Mouse (Mus musculus) intestine, embryonic 14.5 days (tissue): ENCODE data around the gene Olfr1509. TPM values are rescaled to one million over a fixed set of nuclear protein-coding genes. Genes with fewer than 3 reads are reported as not detected.
"Not testable (repeated sequence)": the region's sequence is repeated elsewhere in the genome, so short reads cannot be mapped to it uniquely, and the experiment has no call there.

Source experiments
- ATAC-seq: fragments of 200-750 bp; cut with Nextera tagmentation; replicated peaks from 2 replicates; pipeline ENCODE4 v1.8.0; 2017; ENCODE audit warnings: low read depth, moderate number of reproducible peaks, moderate TSS enrichment, moderate library complexity; ENCODE audit not compliant: low FRiP score, low TSS enrichment
- DNase-seq: peaks from one replicate; pipeline ENCODE4 v3.0.0-alpha.2; 2018; ENCODE audit warnings: low spot score
- H3K27ac ChIP-seq: fragments of 300-500 bp; sonication (generic); 2 replicates; pipeline ENCODE4 v1.5.1; 2014; ENCODE audit warnings: low read depth, mild to moderate bottlenecking, control low read depth
- H3K27me3 ChIP-seq: fragments of 300-500 bp; sonication (generic); replicated peaks from 2 replicates; pipeline ENCODE4 v1.6.1; 2014; ENCODE audit warnings: low read length, control low read depth; ENCODE audit not compliant: control insufficient read depth, insufficient read depth
- H3K36me3 ChIP-seq: fragments of 300-500 bp; sonication (generic); 2 replicates; pipeline ENCODE4 v1.6.1; 2014; ENCODE audit warnings: low read length, control low read depth; ENCODE audit not compliant: control insufficient read depth, insufficient read depth
- H3K4me1 ChIP-seq: fragments of 300-500 bp; sonication (generic); replicated peaks from 2 replicates; pipeline ENCODE4 v1.6.1; 2014; ENCODE audit warnings: low read length, control low read depth, mixed read lengths; ENCODE audit not compliant: control insufficient read depth, insufficient read depth
- H3K4me2 ChIP-seq: fragments of 300-500 bp; sonication (generic); 2 replicates; pipeline ENCODE4 v1.6.1; 2014; ENCODE audit warnings: low read length
- H3K4me3 ChIP-seq: fragments of 300-500 bp; sonication (generic); 2 replicates; pipeline ENCODE4 v1.5.1; 2014; ENCODE audit warnings: low read depth, low read length, control low read depth, mixed read lengths
- H3K9ac ChIP-seq: fragments of 300-500 bp; sonication (generic); 2 replicates; pipeline ENCODE4 v1.6.1; 2014; ENCODE audit warnings: mild to moderate bottlenecking, low read length
- H3K9me3 ChIP-seq: fragments of 300-500 bp; sonication (generic); 2 replicates; pipeline ENCODE4 v1.6.1; 2016; ENCODE audit warnings: low read length, control low read depth; ENCODE audit not compliant: control insufficient read depth
- WGBS: fragments of 180-500 bp; shearing (Covaris S2); extraction: QIAGEN DNeasy Blood & Tissue Kit; methylation state at CpG from one replicate; pipeline ENCODE4 v1.1.7; 2014; 5-methylcytosine and 5-hydroxymethylcytosine counted together
- polyA plus RNA-seq: library from polyadenylated mRNA; unstranded; fragments of >200 nt; fragmentation: Nextera tagmentation; extraction: Ambion mirVana; gene quantifications from 2 replicates; pipeline ENCODE4 v1.2.1, GENCODE M21; 2014

The Olfr1509 gene
- polyA plus RNA-seq: not detected in 2 replicates

DNA sequence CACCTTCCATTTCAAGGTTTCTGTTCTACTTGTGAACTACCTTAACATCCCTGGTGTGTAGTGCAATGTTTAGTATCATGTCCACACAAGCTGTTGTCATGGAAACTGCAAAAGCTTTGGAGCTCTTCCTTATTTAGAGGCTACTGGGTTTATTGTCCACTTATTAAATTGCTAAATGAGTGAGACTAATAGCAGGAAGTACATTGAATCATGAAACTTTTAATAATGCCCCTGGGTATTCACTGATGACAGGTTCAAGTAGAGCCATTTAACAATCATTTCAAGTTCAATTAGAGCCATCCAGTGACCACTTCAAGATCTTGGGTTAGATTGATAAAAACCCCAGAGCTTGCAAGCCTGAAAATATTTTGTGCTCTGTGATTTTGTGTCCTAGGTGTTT, at the start of gene Olfr1509:
Gene Olfr1509 (plus strand): TSS at position 301 of the 400 bp plus-strand sequence.
- no peaks in the 10 kb centered on the region for H3K9me3 ChIP-seq
- ATAC-seq (no peak), DNase-seq (no peak)
- no peak within 1 kb of the TSS for H3K9ac ChIP-seq
- no peak within 1 kb of the TSS for H3K4me3 ChIP-seq
- no peaks in the 10 kb centered on the region for H3K4me1 ChIP-seq
- no peaks in the 10 kb centered on the region for H3K36me3 ChIP-seq
- no peak within 1 kb of the TSS for H3K4me2 ChIP-seq
- no peaks in the 10 kb centered on the region for H3K27me3 ChIP-seq
- no peak within 1 kb of the TSS for H3K27ac ChIP-seq

DNA sequence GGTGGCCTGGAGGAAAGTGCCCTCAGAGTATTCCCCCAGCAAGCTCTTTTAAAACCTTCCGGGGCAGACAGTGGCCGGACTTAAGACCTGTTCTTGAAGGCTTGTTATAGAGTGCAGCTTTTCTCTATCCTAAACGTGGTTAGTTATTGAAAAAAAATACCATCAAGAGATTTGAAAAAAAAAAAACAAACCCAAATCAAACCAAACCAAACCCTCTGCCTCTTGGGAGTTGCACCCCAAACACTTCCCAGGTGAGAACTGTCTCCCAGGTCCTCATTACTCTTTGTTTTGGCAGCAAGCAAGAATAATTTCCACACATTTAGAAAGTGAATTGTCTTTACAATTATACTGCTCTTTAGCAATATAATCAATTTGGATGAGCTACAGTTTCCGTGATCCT, 45.5 kb upstream of the Olfr1509 start, which contains the start of gene Olfr1511:
Gene Olfr1511 (minus strand): TSS at position 101 of the 400 bp plus-strand sequence.
- no peak for DNase-seq
- H3K4me2 ChIP-seq: no peak within 1 kb of the TSS
- 83% methylated on average over 4 of the region's 4 CpGs for WGBS
- H3K27ac ChIP-seq: no peak within 1 kb of the TSS
- no peak within 1 kb of the TSS for H3K4me3 ChIP-seq
- no peaks in the 10 kb centered on the region for H3K4me1 ChIP-seq
- H3K9me3 ChIP-seq: no peaks in the 10 kb centered on the region
- H3K9ac ChIP-seq: no peak within 1 kb of the TSS
- ATAC-seq: no peak
- H3K27me3 ChIP-seq: no peaks in the 10 kb centered on the region
- no peaks in the 10 kb centered on the region for H3K36me3 ChIP-seq

DNA sequence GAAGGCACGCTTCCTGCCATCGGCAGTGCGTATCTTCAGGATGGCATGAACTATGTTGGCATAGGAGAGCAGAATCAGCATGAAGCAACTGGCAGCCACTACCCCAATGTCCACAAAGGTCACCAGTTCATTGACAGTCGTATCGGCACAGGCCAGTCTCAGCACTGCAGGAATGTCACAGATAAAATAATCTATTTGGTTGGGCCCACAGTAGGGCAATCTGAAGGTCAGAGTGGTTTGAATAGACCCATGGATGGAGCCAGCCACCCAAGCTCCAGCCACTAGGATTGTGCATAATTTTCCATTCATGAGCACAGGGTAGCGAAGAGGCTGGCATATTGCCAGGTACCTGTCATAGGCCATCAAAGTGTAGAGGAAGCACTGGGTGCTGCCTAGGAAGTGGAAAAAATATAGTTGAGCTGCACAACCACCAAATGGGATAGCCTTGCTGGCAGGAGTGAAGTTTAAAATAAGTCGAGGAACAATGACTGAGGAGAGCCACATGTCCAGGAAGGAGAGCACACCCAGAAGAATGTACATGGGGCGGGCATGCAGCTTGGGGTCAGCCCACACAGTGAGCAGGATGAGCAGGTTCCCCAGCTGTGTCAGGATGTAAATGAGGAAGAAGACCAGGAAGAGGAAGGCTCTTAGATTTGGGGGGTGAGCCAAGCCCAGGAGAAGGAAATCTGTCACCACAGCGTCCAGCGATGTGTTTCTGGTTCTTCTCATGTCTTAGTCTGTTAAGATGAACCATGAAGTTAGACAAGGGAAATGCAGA, 32.5 kb upstream of the Olfr1509 start:
- not testable (repeated sequence) for H3K9me3 ChIP-seq, DNase-seq, H3K4me1 ChIP-seq, H3K4me2 ChIP-seq, H3K27ac ChIP-seq, H3K4me3 ChIP-seq, H3K36me3 ChIP-seq, H3K27me3 ChIP-seq, H3K9ac ChIP-seq, ATAC-seq
- WGBS: 72% methylated on average over 7 of the region's 10 CpGs

DNA sequence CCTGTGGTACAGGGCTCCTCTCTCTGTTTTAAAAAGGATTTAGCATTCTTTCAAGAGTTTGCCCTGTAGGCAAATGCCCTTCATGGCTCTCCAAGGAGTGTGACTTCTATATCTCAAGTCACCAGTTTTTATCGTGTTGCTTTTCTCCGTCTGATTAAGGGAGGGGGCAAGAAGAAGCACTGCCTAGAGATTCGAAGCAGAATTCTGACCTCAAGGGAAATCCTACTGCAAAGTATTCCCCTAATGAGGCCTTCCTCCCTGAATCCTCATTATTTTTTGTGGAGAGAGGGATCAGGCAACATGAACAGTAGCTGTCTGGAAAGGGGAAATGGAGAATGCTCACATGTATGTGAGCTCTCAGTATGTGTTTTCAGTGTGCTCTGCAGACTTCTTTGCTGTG, 28.5 kb upstream of the Olfr1509 start, which contains the start of gene Olfr1510:
Gene Olfr1510 (minus strand): TSS at position 101 of the 400 bp plus-strand sequence.
- Histone ChIP-seq H3K4me2 (no peak within 1 kb of the TSS), H3K4me1 (no peaks in the 10 kb centered on the region), H3K36me3 (no peaks in the 10 kb centered on the region), H3K9me3 (no peaks in the 10 kb centered on the region), H3K27ac (no peak within 1 kb of the TSS), H3K9ac (no peak within 1 kb of the TSS), H3K27me3 (no peaks in the 10 kb centered on the region), H3K4me3 (no peak within 1 kb of the TSS)
- no peak for DNase-seq
- no peak for ATAC-seq
- 90% methylated on average over 3 of the region's 3 CpGs for WGBS

DNA sequence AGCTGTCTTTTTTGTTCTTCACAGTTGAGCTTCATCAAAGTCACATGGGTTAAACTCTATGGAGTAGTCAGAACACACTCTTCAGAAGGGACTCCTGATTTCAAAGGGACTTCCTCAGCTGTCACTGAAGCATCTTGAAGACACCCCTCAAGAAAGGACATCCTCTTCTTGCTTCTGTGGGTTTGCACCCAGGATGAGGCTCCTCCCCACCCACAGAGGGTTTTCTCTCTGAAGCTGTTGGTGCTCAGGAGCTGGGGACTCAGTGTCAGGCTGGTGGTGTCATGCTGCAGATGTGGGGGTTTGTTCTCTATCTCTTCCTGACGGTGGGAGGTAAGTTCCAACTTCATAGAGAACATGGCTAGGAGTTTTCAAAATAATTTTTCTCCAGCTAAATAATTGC, 15.1 kb upstream of the Olfr1509 start:
- WGBS: 82% methylated on average over 1 of the region's 1 CpGs

DNA sequence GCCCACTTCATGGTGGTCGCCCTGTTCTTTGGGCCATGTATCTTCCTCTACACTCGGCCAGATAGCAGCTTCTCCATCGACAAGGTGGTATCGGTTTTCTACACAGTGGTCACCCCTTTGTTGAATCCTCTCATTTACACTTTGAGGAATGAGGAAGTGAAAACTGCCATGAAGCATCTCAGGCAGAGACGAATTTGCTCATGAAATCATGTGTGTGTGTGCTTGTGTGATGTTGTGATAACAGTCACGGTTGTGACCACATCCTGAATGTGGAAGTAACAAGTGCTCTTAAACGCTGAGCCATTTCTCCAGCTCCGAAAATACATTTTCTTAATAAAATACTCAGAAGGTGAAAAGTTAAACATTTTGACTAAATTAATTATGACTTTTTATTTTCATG, 8.3 kb downstream of the Olfr1509 start:
- no peak overlapping the region for H3K4me2 ChIP-seq
- DNase-seq (no peak), ATAC-seq (no peak)
- H3K4me1 ChIP-seq: no peaks in the 10 kb centered on the region
- H3K9me3 ChIP-seq: 0 out of 2 replicates have a peak, but pooled peaks cover under 1% of the 10 kb centered on the region
- no peak overlapping the region for H3K4me3 ChIP-seq
- H3K9ac ChIP-seq: no peak overlapping the region
- H3K27me3 ChIP-seq: no peaks in the 10 kb centered on the region
- 90% methylated on average over 8 of the region's 8 CpGs for whole genome bisulfite sequencing
- no peak overlapping the region for H3K27ac ChIP-seq
- H3K36me3 ChIP-seq: no peaks in the 10 kb centered on the region

More for the DNA sequence above, 15.1 kb upstream of the Olfr1509 start:
- ATAC-seq: no peak
- H3K9ac ChIP-seq: no peak overlapping the region
- no peaks in the 10 kb centered on the region for H3K36me3 ChIP-seq
- H3K4me2 ChIP-seq: no peak overlapping the region
- no peaks in the 10 kb centered on the region for H3K9me3 ChIP-seq
- no peaks in the 10 kb centered on the region for H3K27me3 ChIP-seq
- DNase-seq: no peak
- H3K27ac ChIP-seq: no peak overlapping the region
- H3K4me3 ChIP-seq: no peak overlapping the region
- no peaks in the 10 kb centered on the region for H3K4me1 ChIP-seq

DNA sequence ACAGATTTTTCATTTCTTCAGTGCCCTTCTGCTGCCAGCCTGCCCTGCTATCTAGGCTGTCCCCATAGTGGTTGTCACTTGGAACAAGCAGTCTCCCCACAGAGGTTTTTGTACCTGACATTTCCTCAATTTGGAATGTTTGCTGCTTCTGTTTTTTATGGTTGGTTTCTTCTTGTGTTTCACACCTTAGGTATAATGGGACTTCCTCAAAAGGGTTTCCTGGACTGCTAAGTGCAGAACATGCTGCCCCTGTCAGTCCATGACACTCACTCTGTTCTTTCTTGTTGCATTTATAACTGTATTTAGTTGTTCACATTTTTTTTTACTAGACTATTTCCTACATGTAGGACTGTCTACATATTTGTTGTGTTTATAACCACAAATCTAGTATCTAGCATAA, 19.1 kb downstream of the Olfr1509 start:
- no peak for ATAC-seq
- Histone ChIP-seq H3K4me3 (no peak overlapping the region), H3K27me3 (no peaks in the 10 kb centered on the region), H3K9ac (no peak overlapping the region), H3K4me1 (no peaks in the 10 kb centered on the region), H3K9me3 (no peaks in the 10 kb centered on the region), H3K4me2 (no peak overlapping the region), H3K27ac (no peak overlapping the region), H3K36me3 (no peaks in the 10 kb centered on the region)
- DNase-seq: no peak

DNA sequence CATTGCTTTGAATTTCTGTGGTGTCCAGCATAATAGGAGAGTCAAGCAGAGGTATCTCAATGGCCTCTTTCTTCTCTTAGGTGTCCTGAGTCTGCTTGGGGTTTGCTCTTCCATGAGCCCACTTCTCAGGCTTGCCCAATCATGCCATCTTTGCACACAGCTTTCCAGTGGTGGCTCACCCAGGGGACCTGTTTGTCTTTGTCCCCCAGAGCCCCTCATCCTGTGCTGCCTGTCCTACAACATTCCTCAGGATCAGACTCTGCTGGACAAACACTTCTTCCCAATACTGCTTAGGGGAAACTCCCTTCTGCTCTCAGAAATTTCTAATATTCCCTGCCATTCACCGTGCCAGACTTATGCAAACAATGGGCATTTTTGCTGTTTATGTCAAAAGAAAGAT, 22.9 kb downstream of the Olfr1509 start:
- Histone ChIP-seq H3K36me3 (no peaks in the 10 kb centered on the region), H3K4me3 (no peak overlapping the region), H3K4me2 (no peak overlapping the region), H3K27me3 (no peaks in the 10 kb centered on the region), H3K4me1 (no peaks in the 10 kb centered on the region), H3K27ac (no peak overlapping the region), H3K9me3 (no peaks in the 10 kb centered on the region), H3K9ac (no peak overlapping the region)
- WGBS: 62% methylated on average over 1 of the region's 1 CpGs
- no peak for ATAC-seq
- DNase-seq: no peak

DNA sequence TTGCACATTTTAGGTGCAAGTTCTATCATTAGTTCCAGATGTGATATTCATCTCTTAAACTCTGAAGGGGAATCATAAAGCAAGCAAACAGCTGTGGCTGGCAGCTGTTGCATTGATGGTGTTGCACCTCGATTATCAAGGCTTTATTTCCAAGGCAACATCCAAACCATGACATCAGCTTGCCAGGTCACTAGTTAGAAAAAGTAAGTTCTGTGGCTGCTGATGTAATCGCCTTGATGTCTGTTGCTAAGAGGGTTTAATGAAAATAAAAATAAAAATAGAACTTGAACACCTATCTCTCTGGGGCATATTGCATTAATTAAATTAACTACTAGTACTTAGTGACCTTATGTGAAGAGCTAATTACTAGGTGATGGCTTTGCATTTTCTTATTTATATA, 24.6 kb downstream of the Olfr1509 start, which contains the start of gene Olfr1508:
Gene Olfr1508 (minus strand): TSS at position 101 of the 400 bp plus-strand sequence.
- WGBS: 66% methylated on average over 2 of the region's 2 CpGs
- Histone ChIP-seq H3K4me2 (no peak within 1 kb of the TSS), H3K9me3 (no peaks in the 10 kb centered on the region), H3K36me3 (no peaks in the 10 kb centered on the region), H3K4me1 (no peaks in the 10 kb centered on the region), H3K9ac (no peak within 1 kb of the TSS), H3K27ac (no peak within 1 kb of the TSS), H3K27me3 (no peaks in the 10 kb centered on the region), H3K4me3 (no peak within 1 kb of the TSS)
- DNase-seq (no peak), ATAC-seq (no peak)
